Mouse (Mus musculus) lung, postnatal 0 days (tissue): Measurements from ENCODE around the gene Abhd6. TPM values are rescaled to one million over a fixed set of nuclear protein-coding genes. Genes with fewer than 3 reads are reported as not detected.

Experiments
- ATAC-seq: fragments of 200-750 bp; cut with Nextera tagmentation; 2 replicates; pipeline ENCODE4 v1.8.0; 2017; ENCODE audit warnings: moderate library complexity
- DNase-seq: peaks from one replicate; pipeline ENCODE4 v3.0.0-alpha.2; 2016; ENCODE audit warnings: low spot score
- H3K27ac ChIP-seq: fragments of 300-500 bp; sonication (generic); 2 replicates; pipeline ENCODE4 v1.5.1; 2014; ENCODE audit warnings: antibody characterized with exemption, mild to moderate bottlenecking, low read length, mixed read lengths
- H3K27me3 ChIP-seq: fragments of 300-500 bp; sonication (generic); replicated peaks from 2 replicates; pipeline ENCODE4 v1.6.1; 2014; ENCODE audit warnings: low read length, mixed read lengths; ENCODE audit not compliant: insufficient read depth
- H3K36me3 ChIP-seq: fragments of 300-500 bp; sonication (generic); 2 replicates; pipeline ENCODE4 v1.6.1; 2014; ENCODE audit warnings: low read length, mixed read lengths; ENCODE audit not compliant: insufficient read depth
- H3K4me1 ChIP-seq: fragments of 300-500 bp; sonication (generic); 2 replicates; pipeline ENCODE4 v1.6.1; 2014; ENCODE audit warnings: antibody characterized with exemption, low read depth, low read length, mixed read lengths; ENCODE audit not compliant: insufficient read depth
- H3K4me2 ChIP-seq: fragments of 300-500 bp; sonication (generic); replicated peaks from 2 replicates; pipeline ENCODE4 v1.6.1; 2014; ENCODE audit warnings: low read depth, mild to moderate bottlenecking, low read length, moderate library complexity, mixed read lengths
- H3K4me3 ChIP-seq: fragments of 300-500 bp; sonication (generic); 2 replicates; pipeline ENCODE4 v1.5.1; 2014; ENCODE audit warnings: low read depth, low read length
- H3K9ac ChIP-seq: fragments of 300-500 bp; sonication (generic); replicated peaks from 2 replicates; pipeline ENCODE4 v1.6.1; 2014; ENCODE audit warnings: low read depth, mild to moderate bottlenecking
- H3K9me3 ChIP-seq: fragments of 300-500 bp; sonication (generic); 2 replicates; pipeline ENCODE4 v1.6.1; 2016; ENCODE audit warnings: low read length, mixed read lengths
- CTCF ChIP-seq: IDR thresholded peaks from 2 replicates; pipeline ENCODE4 v1.5.1; 2016; ENCODE audit warnings: antibody characterized with exemption, mild to moderate bottlenecking
- EP300 ChIP-seq: IDR thresholded peaks from 2 replicates; pipeline ENCODE4 v1.6.1; 2016; ENCODE audit warnings: antibody characterized with exemption, mild to moderate bottlenecking, control low read depth
- WGBS: fragments of 180-500 bp; shearing (Covaris S2); extraction: QIAGEN DNeasy Blood & Tissue Kit; methylation state at CpG from one replicate; pipeline ENCODE4 v1.1.7; 2014; 5-methylcytosine and 5-hydroxymethylcytosine counted together
- polyA plus RNA-seq: library from polyadenylated mRNA; unstranded; fragments of >200 nt; fragmentation: Nextera tagmentation; extraction: Ambion mirVana; gene quantifications from 2 replicates; pipeline ENCODE4 v1.2.1, GENCODE M21; 2015

The Abhd6 gene
- polyA plus RNA-seq, 1 experiment from 2014 or later, result 11.9 TPM

DNA sequence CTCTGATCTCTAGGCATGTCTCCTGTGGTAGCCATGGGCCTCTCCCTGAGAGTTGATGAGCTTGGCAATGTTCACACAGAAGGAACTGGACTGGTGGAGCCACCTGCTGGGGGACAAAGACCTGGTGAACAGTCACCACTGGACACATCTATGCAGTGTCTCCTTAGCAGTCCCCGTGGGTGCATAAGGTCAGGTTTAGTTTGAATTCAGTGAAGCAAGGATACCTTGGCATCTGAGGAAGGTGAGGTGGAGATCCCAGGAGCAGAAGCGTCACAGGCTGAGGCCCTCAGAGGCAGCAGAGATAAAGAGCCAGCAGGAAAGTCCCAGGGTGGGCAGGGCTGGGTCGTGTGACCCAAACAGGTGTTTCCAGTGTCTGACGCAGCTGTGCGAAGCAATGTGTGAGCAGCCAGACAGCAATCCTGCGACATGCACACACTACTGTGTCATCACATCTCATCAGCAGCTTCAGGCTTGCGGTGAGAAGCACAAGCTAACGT is 8.4 kb upstream of the Abhd6 start, which contains the start of gene Dnase1l3:
Gene Dnase1l3, minus strand, starts transcription at position 303 of the 497 bp plus-strand sequence.
- DNase-seq (peak; percentile 54), ATAC-seq (peak; percentile 45; the same call in 1 of the 2 replicates)
- H3K36me3 ChIP-seq, result no peaks in the 10 kb centered on the region
- no peaks in the 10 kb centered on the region for H3K27me3 ChIP-seq
- no peak within 1 kb of the TSS for H3K4me3 ChIP-seq
- no peak within 1 kb of the TSS for H3K4me2 ChIP-seq
- no peaks in the 10 kb centered on the region for H3K4me1 ChIP-seq
- H3K27ac ChIP-seq, result no peak within 1 kb of the TSS
- no peak within 1 kb of the TSS for H3K9ac ChIP-seq
- WGBS, result 44% methylated on average over 8 of the region's 8 CpGs
- peak; percentile 71 for TF ChIP-seq CTCF
- no peak for TF ChIP-seq EP300
- no peaks in the 10 kb centered on the region for H3K9me3 ChIP-seq

DNA sequence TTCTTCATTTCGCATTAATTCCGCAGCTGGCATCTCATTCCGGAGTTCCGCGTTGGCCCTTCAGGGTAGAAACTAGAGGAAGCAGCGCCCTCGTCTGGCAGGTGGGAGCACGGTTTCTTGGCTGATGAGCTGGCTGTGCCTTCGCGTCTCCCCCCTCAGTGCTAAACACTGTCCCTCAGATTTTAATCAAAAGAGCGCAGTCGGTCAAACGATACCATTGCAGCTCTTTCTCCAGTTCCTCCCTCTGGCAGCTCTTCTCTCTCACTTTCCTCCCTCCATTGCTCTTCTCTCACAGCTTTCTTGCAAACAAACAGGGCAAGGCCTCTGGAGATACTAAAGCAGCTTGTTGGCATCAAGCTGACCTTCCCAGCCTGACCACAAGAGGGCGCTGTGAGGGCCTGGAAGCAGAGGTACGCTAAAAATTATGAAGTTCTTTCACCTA is 5.4 kb upstream of the Abhd6 start:
- DNase-seq, result peak; percentile 86
- H3K27ac ChIP-seq, result no peak overlapping the region
- no peak overlapping the region for H3K9ac ChIP-seq
- WGBS, result 0% methylated on average over 15 of the region's 15 CpGs
- no peaks in the 10 kb centered on the region for H3K9me3 ChIP-seq
- no peak overlapping the region for H3K4me3 ChIP-seq
- TF ChIP-seq EP300, result no peak
- TF ChIP-seq CTCF, result peak; percentile 73
- H3K4me2 ChIP-seq, result peak overlapping the region; percentile 46
- peak; percentile 77 for ATAC-seq
- H3K36me3 ChIP-seq, result no peaks in the 10 kb centered on the region
- H3K27me3 ChIP-seq, result 0 out of 2 replicates have a peak, but pooled peaks cover 8% of the 10 kb centered on the region
- no peaks in the 10 kb centered on the region for H3K4me1 ChIP-seq

DNA sequence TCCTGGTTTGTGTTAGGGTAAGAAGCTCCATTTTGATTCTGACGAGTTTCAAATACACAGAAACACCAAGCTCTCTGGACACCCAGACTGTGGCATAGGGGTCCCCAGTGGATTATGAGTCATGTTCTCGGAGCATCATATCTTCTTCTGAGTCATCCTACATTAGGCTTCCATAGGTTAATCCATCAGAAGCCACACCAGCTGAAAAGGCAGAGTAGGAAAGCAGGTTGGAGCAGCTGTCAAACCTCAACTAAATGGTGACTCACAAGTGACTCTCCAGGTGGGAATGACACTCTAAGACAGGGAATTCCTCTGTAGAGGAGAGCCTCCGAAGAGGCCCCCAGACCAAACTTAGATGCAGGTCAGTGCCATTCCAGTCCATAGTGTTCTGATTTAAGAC is 3.7 kb upstream of the Abhd6 start:
- 68% methylated on average over 3 of the region's 3 CpGs for WGBS
- Histone ChIP-seq H3K27ac (no peak overlapping the region), H3K9me3 (no peaks in the 10 kb centered on the region), H3K4me2 (no peak overlapping the region), H3K9ac (no peak overlapping the region), H3K4me3 (no peak overlapping the region), H3K27me3 (0 out of 2 replicates have a peak, but pooled peaks cover 8% of the 10 kb centered on the region), H3K36me3 (no peaks in the 10 kb centered on the region), H3K4me1 (peaks cover 3% of the 10 kb centered on the region; the same call in 1 of the 2 replicates)
- TF ChIP-seq EP300 (no peak), CTCF (no peak)
- ATAC-seq (no peak), DNase-seq (no peak)

- no peak for DNase-seq
- H3K27me3 ChIP-seq, result 0 out of 2 replicates have a peak, but pooled peaks cover 8% of the 10 kb centered on the region
These were observed 3.3 kb upstream of the Abhd6 start for GRCm38 (mm10) chr14:7999435-7999834.

GRCm38 (mm10) chr14:8000247-8000646 is 2.5 kb upstream of the Abhd6 start:
- no peak overlapping the region for H3K9ac ChIP-seq
- no peak overlapping the region for H3K27ac ChIP-seq
- H3K9me3 ChIP-seq, result no peaks in the 10 kb centered on the region
- no peak overlapping the region for H3K4me2 ChIP-seq
- no peak overlapping the region for H3K4me3 ChIP-seq
- H3K36me3 ChIP-seq, result no peaks in the 10 kb centered on the region
- ATAC-seq (no peak), DNase-seq (no peak)
- 0 out of 2 replicates have a peak, but pooled peaks cover 8% of the 10 kb centered on the region for H3K27me3 ChIP-seq
- H3K4me1 ChIP-seq, result peaks cover 3% of the 10 kb centered on the region; the same call in 1 of the 2 replicates
- 73% methylated on average over 5 of the region's 5 CpGs for WGBS
- TF ChIP-seq EP300, result no peak
- no peak for TF ChIP-seq CTCF

More at GRCm38 (mm10) chr14:7999435-7999834, 3.3 kb upstream of the Abhd6 start:
- Histone ChIP-seq H3K4me2 (no peak overlapping the region), H3K4me3 (no peak overlapping the region), H3K9ac (no peak overlapping the region), H3K4me1 (peaks cover 3% of the 10 kb centered on the region; the same call in 1 of the 2 replicates), H3K27ac (no peak overlapping the region), H3K9me3 (no peaks in the 10 kb centered on the region), H3K36me3 (no peaks in the 10 kb centered on the region)
- ATAC-seq, result no peak
- 61% methylated on average over 5 of the region's 5 CpGs for WGBS
- TF ChIP-seq CTCF, result no peak
- no peak for TF ChIP-seq EP300

GRCm38 (mm10) chr14:8000831-8001685 is 1.6 kb upstream of the Abhd6 start:
- TF ChIP-seq EP300 (no peak), CTCF (no peak)
- Histone ChIP-seq H3K4me1 (peaks cover 3% of the 10 kb centered on the region; the same call in 1 of the 2 replicates), H3K4me2 (no peak overlapping the region), H3K27ac (no peak overlapping the region), H3K27me3 (0 out of 2 replicates have a peak, but pooled peaks cover 8% of the 10 kb centered on the region), H3K9ac (no peak overlapping the region), H3K4me3 (no peak overlapping the region), H3K9me3 (no peaks in the 10 kb centered on the region), H3K36me3 (no peaks in the 10 kb centered on the region)
- 22% methylated on average over 17 of the region's 17 CpGs for WGBS
- ATAC-seq (no peak), DNase-seq (no peak)
